Mouse (Mus musculus) midbrain, postnatal 0 days (tissue): Measurements from ENCODE around the gene Tet3. TPM values are rescaled to one million over a fixed set of nuclear protein-coding genes. Genes with fewer than 3 reads are reported as not detected.

Experiments used
- ATAC-seq: fragments of 200-750 bp; cut with Nextera tagmentation; 2 replicates; pipeline ENCODE4 v1.8.0; 2017; ENCODE audit warnings: moderate number of reproducible peaks, mild to moderate bottlenecking, moderate TSS enrichment, moderate library complexity; ENCODE audit not compliant: low FRiP score
- DNase-seq: peaks from one replicate; pipeline ENCODE4 v3.0.0-alpha.2; 2015; ENCODE audit warnings: low spot score
- H3K27ac ChIP-seq: fragments of 300-500 bp; sonication (generic); 2 replicates; pipeline ENCODE4 v1.5.1; 2014; ENCODE audit warnings: low read depth, mild to moderate bottlenecking, low read length, mixed read lengths
- H3K27me3 ChIP-seq: fragments of 300-500 bp; sonication (generic); 2 replicates; pipeline ENCODE4 v1.6.1; 2014; ENCODE audit warnings: low read length, control low read depth, mixed read lengths; ENCODE audit not compliant: insufficient read depth
- H3K36me3 ChIP-seq: fragments of 300-500 bp; sonication (generic); 2 replicates; pipeline ENCODE4 v1.6.1; 2014; ENCODE audit warnings: low read length, control low read depth, mixed read lengths; ENCODE audit not compliant: insufficient read depth
- H3K4me1 ChIP-seq: fragments of 300-500 bp; sonication (generic); 2 replicates; pipeline ENCODE4 v1.6.1; 2014; ENCODE audit warnings: mild to moderate bottlenecking, control low read depth, antibody characterized with exemption, low read length, mixed read lengths; ENCODE audit not compliant: insufficient read depth
- H3K4me2 ChIP-seq: fragments of 300-500 bp; sonication (generic); 2 replicates; pipeline ENCODE4 v1.6.1; 2014; ENCODE audit warnings: low read depth, mild to moderate bottlenecking, low read length, mixed read lengths; ENCODE audit not compliant: poor library complexity, severe bottlenecking
- H3K4me3 ChIP-seq: fragments of 300-500 bp; sonication (generic); 2 replicates; pipeline ENCODE4 v1.5.1; 2014; ENCODE audit warnings: low read depth, mild to moderate bottlenecking, low read length, moderate library complexity
- H3K9ac ChIP-seq: fragments of 300-500 bp; sonication (generic); replicated peaks from 2 replicates; pipeline ENCODE4 v1.6.1; 2014; ENCODE audit warnings: mild to moderate bottlenecking, low read length, moderate library complexity, mixed read lengths; ENCODE audit not compliant: poor library complexity, severe bottlenecking
- H3K9me3 ChIP-seq: fragments of 300-500 bp; sonication (generic); 2 replicates; pipeline ENCODE4 v1.6.1; 2016; ENCODE audit warnings: low read length, control low read depth
- CTCF ChIP-seq: IDR thresholded peaks from 2 replicates; pipeline ENCODE4 v1.5.1; 2016; ENCODE audit warnings: antibody characterized with exemption, mild to moderate bottlenecking
- WGBS: fragments of 180-500 bp; shearing (Covaris S2); extraction: QIAGEN DNeasy Blood & Tissue Kit; methylation state at CpG from one replicate; pipeline ENCODE4 v1.1.7; 2014; 5-methylcytosine and 5-hydroxymethylcytosine counted together
- polyA plus RNA-seq: library from polyadenylated mRNA; unstranded; fragments of >200 nt; fragmentation: Nextera tagmentation; extraction: Ambion mirVana; gene quantifications from 2 replicates; pipeline ENCODE4 v1.2.1, GENCODE M21; 2015
- total RNA-seq: library from RNA; depleted of rRNA; stranded (reverse); fragments of >200 nt; gene quantifications from 2 replicates; pipeline ENCODE4 v1.2.3, GENCODE M21; 2014

Gene Tet3
- total and polyA plus RNA-seq, 2 experiments from 2014 or later = 32.0 to 48.5 TPM

GRCm38 (mm10) chr6:83440197-83440509, 18.7 kb downstream of the Tet3 start:
- Histone ChIP-seq H3K36me3 (no peaks in the 10 kb centered on the region), H3K27ac (peak overlapping the region; percentile 97; the same call in 1 of the 2 replicates), H3K9me3 (no peaks in the 10 kb centered on the region), H3K4me1 (peaks cover 45% of the 10 kb centered on the region), H3K9ac (peak overlapping the region; percentile 96), H3K27me3 (no peaks in the 10 kb centered on the region), H3K4me2 (peak overlapping the region; percentile 62), H3K4me3 (peak overlapping the region; percentile 86)
- WGBS = 6% methylated on average over 3 of the region's 3 CpGs
- ATAC-seq (no peak), DNase-seq (no peak)
- no peak for TF ChIP-seq CTCF

- Histone ChIP-seq H3K4me3 (peak overlapping the region; percentile 86), H3K27ac (peak overlapping the region; percentile 97; the same call in 1 of the 2 replicates), H3K27me3 (no peaks in the 10 kb centered on the region), H3K36me3 (no peaks in the 10 kb centered on the region), H3K4me2 (peak overlapping the region; percentile 62), H3K9me3 (no peaks in the 10 kb centered on the region), H3K4me1 (peaks cover 45% of the 10 kb centered on the region), H3K9ac (peak overlapping the region; percentile 96)
- WGBS = 42% methylated on average over 5 of the region's 5 CpGs
- no peak for TF ChIP-seq CTCF
- ATAC-seq (no peak), DNase-seq (no peak)
Observed at GRCm38 (mm10) chr6:83439781-83440180, 19.1 kb downstream of the Tet3 start.

GRCm38 (mm10) chr6:83439119-83439767, 19.6 kb downstream of the Tet3 start:
- no peaks in the 10 kb centered on the region for H3K27me3 ChIP-seq
- peaks cover 45% of the 10 kb centered on the region for H3K4me1 ChIP-seq
- ATAC-seq = no peak
- H3K27ac ChIP-seq = peak overlapping the region; percentile 97; the same call in 1 of the 2 replicates
- peak overlapping the region; percentile 42 for H3K9ac ChIP-seq
- peak overlapping the region; percentile 86 for H3K4me3 ChIP-seq
- no peak for DNase-seq
- H3K4me2 ChIP-seq = peak overlapping the region; percentile 62
- no peaks in the 10 kb centered on the region for H3K9me3 ChIP-seq
- no peak for TF ChIP-seq CTCF
- WGBS = 47% methylated on average over 13 of the region's 13 CpGs
- H3K36me3 ChIP-seq = no peaks in the 10 kb centered on the region

GRCm38 (mm10) chr6:83438584-83438983, 20.3 kb downstream of the Tet3 start:
- WGBS = 58% methylated on average over 3 of the region's 3 CpGs
- Histone ChIP-seq H3K4me3 (peak overlapping the region; percentile 86; the same call in 1 of the 2 replicates), H3K9ac (0 out of 2 replicates have a peak overlapping the region, but pooled peaks have one; percentile 29), H3K4me2 (peak overlapping the region; percentile 62), H3K9me3 (no peaks in the 10 kb centered on the region), H3K4me1 (peaks cover 42% of the 10 kb centered on the region), H3K27me3 (no peaks in the 10 kb centered on the region), H3K36me3 (no peaks in the 10 kb centered on the region), H3K27ac (no peak overlapping the region)
- TF ChIP-seq CTCF = no peak
- ATAC-seq (no peak), DNase-seq (no peak)

- Histone ChIP-seq H3K27ac (no peak overlapping the region), H3K9ac (0 out of 2 replicates have a peak overlapping the region, but pooled peaks have one; percentile 0), H3K36me3 (no peaks in the 10 kb centered on the region), H3K4me3 (no peak overlapping the region), H3K4me2 (peak overlapping the region; percentile 62), H3K9me3 (no peaks in the 10 kb centered on the region), H3K4me1 (peaks cover 36% of the 10 kb centered on the region), H3K27me3 (no peaks in the 10 kb centered on the region)
- no peak for TF ChIP-seq CTCF
- WGBS = 12% methylated on average over 3 of the region's 3 CpGs
- DNase-seq = no peak
- ATAC-seq = no peak
Observed at GRCm38 (mm10) chr6:83437802-83438201, 21.1 kb downstream of the Tet3 start.

- no peak for TF ChIP-seq CTCF
- Histone ChIP-seq H3K36me3 (no peaks in the 10 kb centered on the region), H3K9me3 (no peaks in the 10 kb centered on the region), H3K27ac (no peak overlapping the region), H3K27me3 (no peaks in the 10 kb centered on the region), H3K4me1 (peaks cover 30% of the 10 kb centered on the region), H3K4me2 (no peak overlapping the region), H3K4me3 (no peak overlapping the region), H3K9ac (no peak overlapping the region)
- ATAC-seq (no peak), DNase-seq (no peak)
- 36% methylated on average over 3 of the region's 3 CpGs for WGBS
Observed at GRCm38 (mm10) chr6:83437225-83437624, 21.7 kb downstream of the Tet3 start.
